Mouse (Mus musculus) liver, embryonic 12.5 days (tissue): ENCODE measurements around the gene Nasp. TPM values are rescaled to one million over a fixed set of nuclear protein-coding genes. Genes with fewer than 3 reads are reported as not detected.

ENCODE experiments used
- ATAC-seq: fragments of 200-750 bp; cut with Nextera tagmentation; 2 replicates; pipeline ENCODE4 v1.8.0; 2017; ENCODE audit warnings: moderate number of reproducible peaks, mild to moderate bottlenecking, moderate library complexity
- H3K27ac ChIP-seq: fragments of 300-500 bp; sonication (generic); 2 replicates; pipeline ENCODE4 v1.5.1; 2016; ENCODE audit warnings: mild to moderate bottlenecking
- H3K27me3 ChIP-seq: fragments of 300-500 bp; sonication (generic); replicated peaks from 2 replicates; pipeline ENCODE4 v1.6.1; 2016; ENCODE audit warnings: mild to moderate bottlenecking, moderate library complexity
- H3K36me3 ChIP-seq: fragments of 300-500 bp; sonication (generic); 2 replicates; pipeline ENCODE4 v1.6.1; 2016; ENCODE audit warnings: mild to moderate bottlenecking, moderate library complexity
- H3K4me1 ChIP-seq: fragments of 300-500 bp; sonication (generic); 2 replicates; pipeline ENCODE4 v1.6.1; 2016
- H3K4me2 ChIP-seq: fragments of 300-500 bp; sonication (generic); 2 replicates; pipeline ENCODE4 v1.6.1; 2016; ENCODE audit warnings: mild to moderate bottlenecking, moderate library complexity
- H3K4me3 ChIP-seq: fragments of 300-500 bp; sonication (generic); 2 replicates; pipeline ENCODE4 v1.5.1; 2016; ENCODE audit warnings: mild to moderate bottlenecking, moderate library complexity
- H3K9ac ChIP-seq: fragments of 300-500 bp; sonication (generic); 2 replicates; pipeline ENCODE4 v1.6.1; 2016; ENCODE audit warnings: mild to moderate bottlenecking, moderate library complexity
- H3K9me3 ChIP-seq: fragments of 300-500 bp; sonication (generic); replicated peaks from 2 replicates; pipeline ENCODE4 v1.6.1; 2016; ENCODE audit warnings: mild to moderate bottlenecking, moderate library complexity
- WGBS: fragments of 180-500 bp; shearing (Covaris S2); methylation state at CpG from one replicate; pipeline ENCODE4 v1.1.7; 2016; ENCODE audit not compliant: insufficient replicate concordance; 5-methylcytosine and 5-hydroxymethylcytosine counted together
- polyA plus RNA-seq: library from polyadenylated mRNA; unstranded; fragments of >200 nt; fragmentation: Nextera tagmentation; extraction: Ambion mirVana; gene quantifications from 2 replicates; pipeline ENCODE4 v1.2.1, GENCODE M21; 2016

Gene Nasp
- polyA plus RNA-seq, 1 experiment from 2014 or later, result 95.8 TPM

- peak; percentile 83 for ATAC-seq
- H3K27ac ChIP-seq, result peak overlapping the region; percentile 96
- H3K36me3 ChIP-seq, result peaks cover 29% of the 10 kb centered on the region
- H3K4me1 ChIP-seq, result peaks cover 24% of the 10 kb centered on the region
- H3K4me2 ChIP-seq, result peak overlapping the region; percentile 86
- H3K4me3 ChIP-seq, result peak overlapping the region; percentile 100
- under 1% methylated on average over 13 of the region's 13 CpGs for WGBS
- no peaks in the 10 kb centered on the region for H3K9me3 ChIP-seq
- H3K9ac ChIP-seq, result peak overlapping the region; percentile 91
- no peaks in the 10 kb centered on the region for H3K27me3 ChIP-seq
These were observed 403 bp downstream of the Nasp start for GRCm38 (mm10) chr4:116627359-116627716.

GRCm38 (mm10) chr4:116626658-116627358 lies 933 bp downstream of the Nasp start:
- WGBS, result under 1% methylated on average over 53 of the region's 53 CpGs
- peak; percentile 74 for ATAC-seq
- peak overlapping the region; percentile 96 for H3K27ac ChIP-seq
- peak overlapping the region; percentile 100 for H3K4me3 ChIP-seq
- peak overlapping the region; percentile 86 for H3K4me2 ChIP-seq
- no peaks in the 10 kb centered on the region for H3K9me3 ChIP-seq
- H3K9ac ChIP-seq, result peak overlapping the region; percentile 91
- H3K4me1 ChIP-seq, result peaks cover 24% of the 10 kb centered on the region
- peaks cover 34% of the 10 kb centered on the region for H3K36me3 ChIP-seq
- no peaks in the 10 kb centered on the region for H3K27me3 ChIP-seq

- no peaks in the 10 kb centered on the region for H3K9me3 ChIP-seq
- peaks cover 53% of the 10 kb centered on the region for H3K36me3 ChIP-seq
- peak overlapping the region; percentile 86 for H3K4me2 ChIP-seq
- H3K27me3 ChIP-seq, result no peaks in the 10 kb centered on the region
- H3K4me1 ChIP-seq, result peaks cover 24% of the 10 kb centered on the region
- no peak overlapping the region for H3K27ac ChIP-seq
- H3K9ac ChIP-seq, result peak overlapping the region; percentile 91; the same call in 1 of the 2 replicates
- H3K4me3 ChIP-seq, result 0 out of 2 replicates have a peak overlapping the region, but pooled peaks have one; percentile 8
- no peak for ATAC-seq
- 82% methylated on average over 4 of the region's 4 CpGs for WGBS
These were observed 2.9 kb downstream of the Nasp start for GRCm38 (mm10) chr4:116624831-116625230.

GRCm38 (mm10) chr4:116615237-116615636 lies 12.5 kb downstream of the Nasp start:
- Histone ChIP-seq H3K27ac (no peak overlapping the region), H3K9me3 (no peaks in the 10 kb centered on the region), H3K9ac (no peak overlapping the region), H3K4me2 (no peak overlapping the region), H3K4me1 (no peaks in the 10 kb centered on the region), H3K36me3 (peaks cover 90% of the 10 kb centered on the region), H3K4me3 (no peak overlapping the region), H3K27me3 (no peaks in the 10 kb centered on the region)
- no peak for ATAC-seq
- 95% methylated on average over 2 of the region's 2 CpGs for whole genome bisulfite sequencing

- Histone ChIP-seq H3K27me3 (no peaks in the 10 kb centered on the region), H3K9me3 (no peaks in the 10 kb centered on the region), H3K4me1 (no peaks in the 10 kb centered on the region), H3K9ac (no peak overlapping the region), H3K4me2 (no peak overlapping the region), H3K36me3 (peaks cover 85% of the 10 kb centered on the region), H3K27ac (no peak overlapping the region), H3K4me3 (no peak overlapping the region)
- no peak for ATAC-seq
- 85% methylated on average over 2 of the region's 2 CpGs for WGBS
These were observed 15.1 kb downstream of the Nasp start for GRCm38 (mm10) chr4:116612621-116613020.

GRCm38 (mm10) chr4:116596978-116597881 lies 30.5 kb downstream of the Nasp start:
- peak overlapping the region; percentile 75 for H3K9ac ChIP-seq
- H3K27me3 ChIP-seq, result no peaks in the 10 kb centered on the region
- WGBS, result 2% methylated on average over 50 of the region's 50 CpGs
- H3K4me3 ChIP-seq, result peak overlapping the region; percentile 73
- ATAC-seq, result peak; percentile 95
- H3K27ac ChIP-seq, result peak overlapping the region; percentile 71
- peaks cover 33% of the 10 kb centered on the region for H3K4me1 ChIP-seq
- peaks cover 58% of the 10 kb centered on the region for H3K36me3 ChIP-seq
- H3K4me2 ChIP-seq, result peak overlapping the region; percentile 89
- H3K9me3 ChIP-seq, result no peaks in the 10 kb centered on the region

- Histone ChIP-seq H3K27me3 (no peaks in the 10 kb centered on the region), H3K4me2 (peak within 1 kb of the TSS; percentile 89), H3K27ac (peak within 1 kb of the TSS; percentile 71), H3K4me3 (peak within 1 kb of the TSS; percentile 73), H3K4me1 (peaks cover 36% of the 10 kb centered on the region), H3K9ac (peak within 1 kb of the TSS; percentile 75), H3K9me3 (no peaks in the 10 kb centered on the region), H3K36me3 (peaks cover 58% of the 10 kb centered on the region)
- ATAC-seq, result no peak
- WGBS, result 39% methylated on average over 5 of the region's 5 CpGs
These were observed 31.4 kb downstream of the Nasp start, which contains the start of gene Ccdc17 for GRCm38 (mm10) chr4:116596379-116596778. Gene Ccdc17, plus strand, starts transcription at chr4:116596654.

- no peaks in the 10 kb centered on the region for H3K9me3 ChIP-seq
- no peak overlapping the region for H3K4me2 ChIP-seq
- no peak overlapping the region for H3K9ac ChIP-seq
- H3K36me3 ChIP-seq, result peaks cover 58% of the 10 kb centered on the region
- WGBS, result 78% methylated on average over 8 of the region's 8 CpGs
- no peaks in the 10 kb centered on the region for H3K27me3 ChIP-seq
- no peak overlapping the region for H3K4me3 ChIP-seq
- no peak for ATAC-seq
- H3K4me1 ChIP-seq, result peaks cover 36% of the 10 kb centered on the region
- no peak overlapping the region for H3K27ac ChIP-seq
These were observed 31.9 kb downstream of the Nasp start for GRCm38 (mm10) chr4:116595793-116596192.

- peaks cover 25% of the 10 kb centered on the region for H3K36me3 ChIP-seq
- no peak for ATAC-seq
- H3K27me3 ChIP-seq, result no peaks in the 10 kb centered on the region
- WGBS, result 2% methylated on average over 15 of the region's 15 CpGs
- peak overlapping the region; percentile 96 for H3K9ac ChIP-seq
- peak overlapping the region; percentile 97 for H3K27ac ChIP-seq
- H3K4me3 ChIP-seq, result peak overlapping the region; percentile 97
- H3K9me3 ChIP-seq, result no peaks in the 10 kb centered on the region
- H3K4me1 ChIP-seq, result peaks cover 38% of the 10 kb centered on the region
- H3K4me2 ChIP-seq, result peak overlapping the region; percentile 96
These were observed 69.4 kb downstream of the Nasp start for GRCm38 (mm10) chr4:116558151-116558882.

GRCm38 (mm10) chr4:116557306-116558121 lies 70.2 kb downstream of the Nasp start, which contains the start of gene Gpbp1l1:
Gene Gpbp1l1, plus strand, starts transcription at chr4:116557658.
- H3K36me3 ChIP-seq, result peaks cover 33% of the 10 kb centered on the region
- under 1% methylated on average over 77 of the region's 78 CpGs for WGBS
- H3K9ac ChIP-seq, result peak within 1 kb of the TSS; percentile 96
- H3K4me1 ChIP-seq, result peaks cover 38% of the 10 kb centered on the region
- H3K27me3 ChIP-seq, result no peaks in the 10 kb centered on the region
- peak within 1 kb of the TSS; percentile 96 for H3K4me2 ChIP-seq
- peak within 1 kb of the TSS; percentile 97 for H3K27ac ChIP-seq
- ATAC-seq, result peak; percentile 93
- H3K9me3 ChIP-seq, result no peaks in the 10 kb centered on the region
- peak within 1 kb of the TSS; percentile 97 for H3K4me3 ChIP-seq
